Mouse (Mus musculus) kidney, adult 2 months (tissue): ENCODE results near the gene Ppp1r12b.

Experiments
- CTCF ChIP-seq: fragments of 200-500 bp; conservative IDR thresholded peaks from 2 replicates; pipeline ENCODE4 v1.5.1; 2011; ENCODE audit warnings: low read depth, mild to moderate bottlenecking, control low read depth, low read length, moderate library complexity, mixed read lengths; ENCODE audit not compliant: insufficient read depth, insufficient read length
- POLR2A ChIP-seq: fragments of 200-500 bp; IDR thresholded peaks from one replicate; pipeline ENCODE4 v1.6.1; 2011; ENCODE audit warnings: low read depth, low read length, control low read depth

- TF ChIP-seq POLR2A = no peak
- TF ChIP-seq CTCF = no peak
Observed at GRCm38 (mm10) chr1:134816617-134817016, 139.1 kb downstream of the Ppp1r12b start.
